Mouse (Mus musculus) megakaryocyte, adult 5-6 weeks (primary cell): ENCODE results near the gene Man1a. TPM values are rescaled to one million over a fixed set of nuclear protein-coding genes. Genes with fewer than 3 reads are reported as not detected.
A peak's percentile ranks its signal among the peaks of the same experiment; 100 is the strongest.

Source experiments
- ATAC-seq: 2 replicates; pipeline ENCODE4 v1.8.0; 2016; ENCODE audit warnings: mild to moderate bottlenecking, inconsistent platforms; ENCODE audit not compliant: poor library complexity, severe bottlenecking
- total RNA-seq, 2 experiments: library from RNA; stranded (forward) in 1 of 2; stranded (reverse) in 1 of 2; fragments of 153-499, 151-499 nt in 1 of 2; fragments of 221-1000, 200-1000 nt in 1 of 2; gene quantifications; 2 replicates each; pipeline versions ENCODE4 v1.2.3 to v1.2.4; 2015 to 2017

The Man1a gene
- total RNA-seq, 2 experiments from 2014 or later = 49.5 to 67.8 TPM

- no peak for ATAC-seq
Observed at GRCm38 (mm10) chr10:54026101-54026500, 50.3 kb downstream of the Man1a start.

- peak; percentile 25; the same call in 1 of the 2 replicates for ATAC-seq
Observed at GRCm38 (mm10) chr10:54017904-54018454, 58.4 kb downstream of the Man1a start.

- peak; percentile 28 for ATAC-seq
Observed at GRCm38 (mm10) chr10:54014116-54014758, 62.2 kb downstream of the Man1a start.

- no peak for ATAC-seq
Observed at GRCm38 (mm10) chr10:54013143-54013791, 63.1 kb downstream of the Man1a start.

- 0 out of 2 replicates have a peak, but pooled peaks have one; percentile 7 for ATAC-seq
Observed at GRCm38 (mm10) chr10:54009154-54009553, 67.3 kb downstream of the Man1a start.

GRCm38 (mm10) chr10:54006868-54007267 lies 69.5 kb downstream of the Man1a start:
- ATAC-seq = no peak

- ATAC-seq = no peak
Observed at GRCm38 (mm10) chr10:54005847-54006246, 70.6 kb downstream of the Man1a start.

- no peak for ATAC-seq
Observed at GRCm38 (mm10) chr10:54002936-54003335, 73.5 kb downstream of the Man1a start.

GRCm38 (mm10) chr10:53997301-53997700 lies 79.1 kb downstream of the Man1a start:
- ATAC-seq = no peak

- ATAC-seq = no peak
Observed at GRCm38 (mm10) chr10:53996216-53996615, 80.2 kb downstream of the Man1a start.

GRCm38 (mm10) chr10:53994591-53994990 lies 81.8 kb downstream of the Man1a start:
- ATAC-seq = no peak

- no peak for ATAC-seq
Observed at GRCm38 (mm10) chr10:53990434-53990833, 86.0 kb downstream of the Man1a start.

GRCm38 (mm10) chr10:53984894-53985293 lies 91.5 kb downstream of the Man1a start:
- no peak for ATAC-seq

- no peak for ATAC-seq
Observed at GRCm38 (mm10) chr10:53984086-53984485, 92.3 kb downstream of the Man1a start.

GRCm38 (mm10) chr10:53978647-53979046 lies 97.8 kb downstream of the Man1a start:
- no peak for ATAC-seq

- no peak for ATAC-seq
Observed at GRCm38 (mm10) chr10:53974180-53974579, 102.2 kb downstream of the Man1a start.

- peak; percentile 52 for ATAC-seq
Observed at GRCm38 (mm10) chr10:53959759-53960158, 116.7 kb downstream of the Man1a start.

GRCm38 (mm10) chr10:53941597-53941996 lies 134.8 kb downstream of the Man1a start:
- ATAC-seq = no peak

GRCm38 (mm10) chr10:53938199-53938598 lies 138.2 kb downstream of the Man1a start:
- ATAC-seq = no peak

- no peak for ATAC-seq
Observed at GRCm38 (mm10) chr10:53936078-53936477, 140.3 kb downstream of the Man1a start.

GRCm38 (mm10) chr10:53929722-53930500 lies 146.5 kb downstream of the Man1a start:
- ATAC-seq = no peak
